In the genomic region with DNA sequence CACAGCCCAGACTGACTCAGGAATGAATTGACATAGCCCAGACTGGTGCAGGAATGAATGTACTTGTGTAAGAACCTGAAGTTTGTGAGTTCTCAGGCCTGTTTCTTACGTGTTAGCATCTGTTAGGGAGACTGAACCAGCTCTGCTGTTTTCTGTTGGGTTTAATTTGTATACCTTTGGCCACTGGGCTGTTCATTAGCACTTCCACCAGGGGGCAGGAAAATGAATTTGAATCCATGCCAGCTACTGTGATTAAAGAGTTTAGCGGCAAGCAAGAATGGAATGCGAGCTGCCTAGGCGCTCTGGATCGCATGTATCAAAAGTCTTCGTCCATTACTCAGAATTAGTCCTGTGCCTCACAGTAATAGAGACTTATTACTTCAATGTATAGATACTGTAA, we compare ENCODE assay signal across 9 mouse cellular contexts.
A peak's percentile ranks its signal among the peaks of the same experiment; 100 is the strongest.
DNase-seq lines count a peak whose midpoint lies in the region; ATAC-seq and TF ChIP-seq lines count a peak whose summit lies in the region.
"Had no signal": no experiment of that assay in that cellular context is flagged by ENCODE, and none has a peak within 500 bp of the region (broad histone marks: within the 10 kb centered on the region; RNA-seq: fewer than 3 reads in every experiment).

No protein-coding gene starts in this region.

- no peak for TF ChIP-seq EP300 in liver, embryonic 14.5 days (IDR thresholded peaks at IDR 0.05; ENCODE audit: low read depth)

- DNase-seq in liver, embryonic 14.5 days (ENCODE audit: low read depth in 3 of 3, low spot score in 3 of 3), result no peak
- DNase-seq in NIH3T3 (ENCODE audit: low read depth), result peak; percentile 43
- DNase-seq in cerebellum, adult 8-10 months, result peak; percentile 81
- DNase-seq in layer of hippocampus, adult 9-10 months (ENCODE audit: low spot score), result peak; percentile 46
- DNase-seq in ovary, postnatal 36 days (ENCODE audit: low spot score), result peak; percentile 41
- DNase-seq in frontal cortex, postnatal 25 days (ENCODE audit: low spot score in 2 of 2), result no peak
- DNase-seq: liver, embryonic 13.5 days had no signal

- no peaks in the 10 kb centered on the region for H3K4me1 ChIP-seq in liver, embryonic 14.5 days (replicated peaks; ENCODE audit: control insufficient read depth in 2 of 2, insufficient read depth in 2 of 2, low read length in 1 of 2)
- no peaks in the 10 kb centered on the region for H3K4me1 ChIP-seq in liver, embryonic 12.5 days
- H3K4me1 ChIP-seq: liver, embryonic 13.5 days had no signal

- no peak for ATAC-seq in liver, embryonic 14.5 days (ENCODE audit: insufficient read depth)
- ATAC-seq in liver, embryonic 12.5 days, result no peak
- ATAC-seq in granulocyte monocyte progenitor cell, adult 5-6 weeks (replicated peaks; ENCODE audit: poor library complexity, severe bottlenecking), result peak; percentile 52; the same call in 1 of the 2 replicates

- WGBS in liver, embryonic 14.5 days (ENCODE audit: insufficient replicate concordance), result 50% methylated on average over 6 of the region's 6 CpGs
- WGBS in liver, embryonic 12.5 days (ENCODE audit: insufficient replicate concordance), result 44% methylated on average over 6 of the region's 6 CpGs

- no peak overlapping the region for H3K4me2 ChIP-seq in liver, embryonic 14.5 days (ENCODE audit: low read depth)
- H3K4me2 ChIP-seq in liver, embryonic 12.5 days, result no peak overlapping the region
- H3K4me2 ChIP-seq: liver, embryonic 13.5 days had no signal

- H3K27ac ChIP-seq in liver, embryonic 14.5 days, result no peak overlapping the region
- H3K27ac ChIP-seq in liver, embryonic 12.5 days, result no peak overlapping the region
- H3K27ac ChIP-seq: liver, embryonic 13.5 days had no signal

- no peaks in the 10 kb centered on the region for H3K9me3 ChIP-seq in liver, embryonic 14.5 days (ENCODE audit: control insufficient read depth, low read length)
- no peaks in the 10 kb centered on the region for H3K9me3 ChIP-seq in liver, embryonic 12.5 days (replicated peaks)
- H3K9me3 ChIP-seq: liver, embryonic 13.5 days had no signal

- TF ChIP-seq CTCF in liver, embryonic 14.5 days (IDR thresholded peaks at IDR 0.05; ENCODE audit: low read depth), result peak; percentile 39; the same call in 1 of the 2 replicates

- H3K27me3 ChIP-seq in liver, embryonic 14.5 days (ENCODE audit: control insufficient read depth, insufficient read depth, low read length), result no peaks in the 10 kb centered on the region
- no peaks in the 10 kb centered on the region for H3K27me3 ChIP-seq in liver, embryonic 12.5 days (replicated peaks)
- H3K27me3 ChIP-seq: liver, embryonic 13.5 days had no signal

- H3K4me3 ChIP-seq in liver, embryonic 14.5 days (ENCODE audit: insufficient read depth in 1 of 2, low read depth in 2 of 2, low read length in 2 of 2), result no peak overlapping the region
- H3K4me3 ChIP-seq in liver, embryonic 12.5 days, result no peak overlapping the region
- H3K4me3 ChIP-seq: liver, embryonic 13.5 days had no signal

- no peaks in the 10 kb centered on the region for H3K36me3 ChIP-seq in liver, embryonic 14.5 days (replicated peaks; ENCODE audit: control insufficient read depth, insufficient read depth, low read depth)
- no peaks in the 10 kb centered on the region for H3K36me3 ChIP-seq in liver, embryonic 12.5 days
- H3K36me3 ChIP-seq: liver, embryonic 13.5 days had no signal

- H3K9ac ChIP-seq in liver, embryonic 14.5 days (replicated peaks), result no peak overlapping the region
- no peak overlapping the region for H3K9ac ChIP-seq in liver, embryonic 12.5 days
- H3K9ac ChIP-seq: liver, embryonic 13.5 days had no signal

Comparison
In these comparisons a context has a peak if more than half of its experiments do, and no peak if none do; other contexts are left out.
1. DNase-seq: peak in NIH3T3 (single experiment), cerebellum, adult 8-10 months (single experiment), layer of hippocampus, adult 9-10 months (single experiment) and ovary, postnatal 36 days (single experiment); none in liver, embryonic 14.5 days (0 of 3) and frontal cortex, postnatal 25 days (0 of 2).